Mouse (Mus musculus) R1 (cell line): ENCODE results near the gene Vmn1r78.
"Not testable (repeated sequence)": the region's sequence is repeated elsewhere in the genome, so short reads cannot be mapped to it uniquely, and the experiment has no call there.

Source experiments
- DNase-seq: peaks from one replicate; pipeline ENCODE4 v3.0.0-alpha.2; 2018; ENCODE audit warnings: low read depth, low spot score

Gene Vmn1r78

DNA sequence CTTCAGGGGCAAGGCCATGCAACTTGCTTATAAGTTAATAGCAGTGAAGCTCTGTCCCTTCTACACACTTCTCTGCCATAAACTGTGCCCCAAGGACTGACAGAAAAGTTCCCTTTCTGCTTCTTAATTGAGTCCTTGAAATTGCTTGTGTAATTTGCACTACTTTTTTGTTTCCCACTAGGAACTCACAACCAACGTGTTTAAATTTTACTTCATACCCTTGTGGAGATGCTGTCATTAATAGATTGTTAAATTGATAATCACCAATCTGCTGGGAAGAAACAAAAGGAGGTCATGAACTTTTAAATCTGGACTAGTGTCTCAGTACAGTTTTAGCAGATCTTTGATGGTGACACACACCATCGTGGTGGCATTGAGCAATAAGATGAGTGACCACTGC lies at the start of gene Vmn1r78:
TSS of gene Vmn1r78 (plus strand) at position 301 of the 400 bp plus-strand sequence.
- DNase-seq = no peak

GRCm38 (mm10) chr7:12156463-12156862 lies 6.4 kb downstream of the Vmn1r78 start:
- DNase-seq = not testable (repeated sequence)

DNA sequence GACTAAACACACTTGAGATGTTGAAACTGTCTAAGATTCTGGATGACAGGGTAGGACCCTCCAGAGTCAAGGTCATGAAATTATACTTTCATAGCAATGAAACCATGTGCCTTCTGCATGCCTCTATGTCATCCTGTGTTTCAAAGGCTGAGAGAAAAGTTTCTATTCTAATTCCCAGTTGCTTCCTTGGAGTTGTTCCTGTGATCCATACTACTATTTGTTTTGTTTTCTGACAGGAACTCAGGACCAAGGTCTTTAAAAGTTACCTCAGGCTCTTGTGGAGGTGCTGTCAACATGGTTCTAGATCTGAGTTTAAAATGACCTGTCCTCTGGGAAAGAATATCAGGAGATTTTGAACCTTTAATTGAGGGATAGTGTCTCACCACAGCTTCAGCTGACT lies 20.9 kb downstream of the Vmn1r78 start, which contains the start of gene Vmn1r79:
TSS of gene Vmn1r79 (plus strand) at position 301 of the 400 bp plus-strand sequence.
- DNase-seq = not testable (repeated sequence)

- not testable (repeated sequence) for DNase-seq
Measured at GRCm38 (mm10) chr7:12172926-12173325, 22.9 kb downstream of the Vmn1r78 start.

GRCm38 (mm10) chr7:12188986-12189385 lies 38.9 kb downstream of the Vmn1r78 start, which contains the start of gene Vmn1r80:
Gene Vmn1r80, plus strand, starts transcription at chr7:12189286.
- no peak for DNase-seq

GRCm38 (mm10) chr7:12204141-12204540 lies 54.1 kb downstream of the Vmn1r78 start:
- peak; percentile 76 for DNase-seq
